Mouse (Mus musculus): ENCODE measurements around the gene Ppia.
"Not testable (repeated sequence)": the region's sequence is repeated elsewhere in the genome, so short reads cannot be mapped to it uniquely, and the experiment has no call there.

Gene Ppia

GRCm38 (mm10) chr11:6414751-6415550 lies at the start of gene Ppia:
Gene Ppia (plus strand): TSS chr11:6415443.
- no peak for DNase-seq (ENCODE audit: low spot score)

- DNase-seq (ENCODE audit: low spot score) = peak; percentile 17
Observed at GRCm38 (mm10) chr11:6365885-6366284, 49.4 kb upstream of the Ppia start.

- DNase-seq (ENCODE audit: low spot score) = no peak
Observed at GRCm38 (mm10) chr11:6366434-6366833, 48.8 kb upstream of the Ppia start.

- DNase-seq (ENCODE audit: low spot score) = no peak
Observed at GRCm38 (mm10) chr11:6367156-6367555, 48.1 kb upstream of the Ppia start.

GRCm38 (mm10) chr11:6367986-6368385 lies 47.3 kb upstream of the Ppia start:
- DNase-seq (ENCODE audit: low spot score) = not testable (repeated sequence)

GRCm38 (mm10) chr11:6371376-6372155 lies 43.7 kb upstream of the Ppia start:
- DNase-seq (ENCODE audit: low spot score) = no peak

- no peak for DNase-seq (ENCODE audit: low spot score)
Observed at GRCm38 (mm10) chr11:6372784-6373183, 42.5 kb upstream of the Ppia start.

GRCm38 (mm10) chr11:6380916-6381315 lies 34.3 kb upstream of the Ppia start:
- DNase-seq (ENCODE audit: low spot score) = no peak

- DNase-seq (ENCODE audit: low spot score) = no peak
Observed at GRCm38 (mm10) chr11:6388126-6388725, 27.0 kb upstream of the Ppia start.

GRCm38 (mm10) chr11:6388726-6389413 lies 26.4 kb upstream of the Ppia start, which contains the start of gene Zmiz2:
Gene Zmiz2 (plus strand): TSS chr11:6389074.
- peak; percentile 92 for DNase-seq (ENCODE audit: low spot score)

GRCm38 (mm10) chr11:6389483-6389921 lies 25.7 kb upstream of the Ppia start:
- DNase-seq (ENCODE audit: low spot score) = no peak

- DNase-seq (ENCODE audit: low spot score) = no peak
Observed at GRCm38 (mm10) chr11:6390376-6391053, 24.7 kb upstream of the Ppia start.

- no peak for DNase-seq (ENCODE audit: low spot score)
Observed at GRCm38 (mm10) chr11:6391516-6392276, 23.5 kb upstream of the Ppia start.

- DNase-seq (ENCODE audit: low spot score) = no peak
Observed at GRCm38 (mm10) chr11:6392857-6393256, 22.4 kb upstream of the Ppia start.

GRCm38 (mm10) chr11:6393866-6394265 lies 21.4 kb upstream of the Ppia start:
- DNase-seq (ENCODE audit: low spot score) = no peak

GRCm38 (mm10) chr11:6395565-6395964 lies 19.7 kb upstream of the Ppia start:
- no peak for DNase-seq (ENCODE audit: low spot score)

GRCm38 (mm10) chr11:6398141-6398540 lies 17.1 kb upstream of the Ppia start:
- DNase-seq (ENCODE audit: low spot score) = no peak

GRCm38 (mm10) chr11:6402515-6403510 lies 12.4 kb upstream of the Ppia start:
- no peak for DNase-seq (ENCODE audit: low spot score)

GRCm38 (mm10) chr11:6403830-6404405 lies 11.3 kb upstream of the Ppia start:
- DNase-seq (ENCODE audit: low spot score) = no peak

Measured in ovary, adult 18-20 months (tissue).